Mouse (Mus musculus) midbrain, embryonic 14.5 days (tissue): ENCODE data around the gene Phf13. TPM values are rescaled to one million over a fixed set of nuclear protein-coding genes. Genes with fewer than 3 reads are reported as not detected.

ENCODE experiments used
- ATAC-seq: fragments of 200-750 bp; cut with Nextera tagmentation; 2 replicates; pipeline ENCODE4 v1.8.0; 2017; ENCODE audit warnings: moderate number of reproducible peaks, moderate library complexity; ENCODE audit not compliant: low FRiP score, low TSS enrichment
- DNase-seq: peaks from one replicate; pipeline ENCODE4 v3.0.0-alpha.2; 2015
- H3K27ac ChIP-seq: fragments of 300-500 bp; sonication (generic); replicated peaks from 2 replicates; pipeline ENCODE4 v1.5.1; 2014; ENCODE audit warnings: mild to moderate bottlenecking, low read depth, low read length, moderate library complexity
- H3K27me3 ChIP-seq: fragments of 300-500 bp; sonication (generic); 2 replicates; pipeline ENCODE4 v1.6.1; 2014; ENCODE audit warnings: low read length, control low read depth, mixed read lengths; ENCODE audit not compliant: control insufficient read depth, insufficient read depth
- H3K36me3 ChIP-seq: fragments of 300-500 bp; sonication (generic); 2 replicates; pipeline ENCODE4 v1.6.1; 2014; ENCODE audit warnings: low read length, control low read depth; ENCODE audit not compliant: control insufficient read depth, insufficient read depth
- H3K4me1 ChIP-seq: fragments of 300-500 bp; sonication (generic); 2 replicates; pipeline ENCODE4 v1.6.1; 2014; ENCODE audit warnings: mild to moderate bottlenecking, antibody characterized with exemption, low read length, control low read depth; ENCODE audit not compliant: control insufficient read depth, insufficient read depth
- H3K4me2 ChIP-seq: fragments of 300-500 bp; sonication (generic); 2 replicates; pipeline ENCODE4 v1.6.1; 2014; ENCODE audit warnings: mild to moderate bottlenecking, low read length, moderate library complexity
- H3K4me3 ChIP-seq: fragments of 300-500 bp; sonication (generic); replicated peaks from 2 replicates; pipeline ENCODE4 v1.5.1; 2014; ENCODE audit warnings: low read depth, low read length
- H3K9ac ChIP-seq: fragments of 300-500 bp; sonication (generic); replicated peaks from 2 replicates; pipeline ENCODE4 v1.6.1; 2014; ENCODE audit warnings: mild to moderate bottlenecking, low read length, moderate library complexity
- H3K9me3 ChIP-seq: fragments of 300-500 bp; sonication (generic); 2 replicates; pipeline ENCODE4 v1.6.1; 2016; ENCODE audit warnings: low read length, control low read depth, mixed read lengths; ENCODE audit not compliant: control insufficient read depth
- WGBS: fragments of 180-500 bp; shearing (Covaris S2); extraction: QIAGEN DNeasy Blood & Tissue Kit; methylation state at CpG from one replicate; pipeline ENCODE4 v1.1.7; 2014; 5-methylcytosine and 5-hydroxymethylcytosine counted together
- polyA plus RNA-seq: library from polyadenylated mRNA; unstranded; fragments of >200 nt; fragmentation: Nextera tagmentation; extraction: Ambion mirVana; gene quantifications from 2 replicates; pipeline ENCODE4 v1.2.1, GENCODE M21; 2014

Phf13 gene
- polyA plus RNA-seq, 1 experiment from 2014 or later: 19.0 TPM

DNA sequence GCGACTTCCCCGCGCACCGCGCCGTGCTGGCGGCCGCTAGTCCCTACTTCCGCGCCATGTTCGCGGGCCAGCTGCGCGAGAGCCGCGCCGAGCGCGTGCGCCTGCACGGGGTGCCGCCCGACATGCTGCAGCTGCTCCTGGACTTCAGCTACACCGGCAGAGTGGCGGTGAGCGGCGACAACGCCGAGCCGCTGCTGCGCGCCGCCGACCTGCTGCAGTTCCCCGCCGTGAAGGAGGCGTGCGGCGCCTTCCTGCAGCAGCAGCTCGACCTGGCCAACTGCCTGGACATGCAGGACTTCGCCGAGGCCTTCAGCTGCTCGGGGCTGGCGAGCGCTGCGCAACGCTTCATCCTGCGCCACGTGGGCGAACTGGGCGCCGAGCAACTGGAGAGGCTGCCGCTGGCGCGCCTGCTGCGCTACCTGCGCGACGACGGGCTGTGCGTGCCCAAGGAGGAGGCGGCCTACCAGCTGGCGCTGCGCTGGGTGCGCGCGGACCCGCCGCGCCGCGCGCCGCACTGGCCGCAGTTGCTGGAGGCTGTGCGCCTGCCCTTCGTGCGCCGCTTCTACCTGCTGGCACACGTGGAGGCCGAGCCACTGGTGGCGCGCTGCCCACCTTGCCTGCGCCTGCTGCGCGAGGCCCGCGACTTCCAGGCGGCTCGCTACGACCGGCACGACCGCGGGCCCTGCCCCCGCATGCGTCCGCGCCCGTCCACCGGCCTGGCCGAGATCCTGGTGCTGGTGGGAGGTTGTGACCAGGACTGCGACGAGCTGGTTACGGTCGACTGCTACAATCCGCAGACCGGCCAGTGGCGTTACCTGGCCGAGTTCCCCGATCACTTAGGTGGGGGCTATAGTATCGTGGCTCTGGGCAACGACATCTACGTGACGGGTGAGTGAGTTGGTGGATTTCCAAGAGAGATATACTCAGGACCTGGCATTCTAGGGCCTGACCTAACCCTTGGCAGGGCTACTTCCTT is 13.3 kb upstream of the Phf13 start:
- H3K4me2 ChIP-seq: peak overlapping the region; percentile 100
- peak; percentile 77 for DNase-seq
- ATAC-seq: peak; percentile 71
- under 1% methylated on average over 106 of the region's 115 CpGs for WGBS
- H3K27ac ChIP-seq: peak overlapping the region; percentile 64
- peaks cover 29% of the 10 kb centered on the region for H3K4me1 ChIP-seq
- no peaks in the 10 kb centered on the region for H3K9me3 ChIP-seq
- H3K4me3 ChIP-seq: peak overlapping the region; percentile 67
- H3K27me3 ChIP-seq: peaks cover 34% of the 10 kb centered on the region
- H3K9ac ChIP-seq: peak overlapping the region; percentile 59
- H3K36me3 ChIP-seq: 0 out of 2 replicates have a peak, but pooled peaks cover 2% of the 10 kb centered on the region

DNA sequence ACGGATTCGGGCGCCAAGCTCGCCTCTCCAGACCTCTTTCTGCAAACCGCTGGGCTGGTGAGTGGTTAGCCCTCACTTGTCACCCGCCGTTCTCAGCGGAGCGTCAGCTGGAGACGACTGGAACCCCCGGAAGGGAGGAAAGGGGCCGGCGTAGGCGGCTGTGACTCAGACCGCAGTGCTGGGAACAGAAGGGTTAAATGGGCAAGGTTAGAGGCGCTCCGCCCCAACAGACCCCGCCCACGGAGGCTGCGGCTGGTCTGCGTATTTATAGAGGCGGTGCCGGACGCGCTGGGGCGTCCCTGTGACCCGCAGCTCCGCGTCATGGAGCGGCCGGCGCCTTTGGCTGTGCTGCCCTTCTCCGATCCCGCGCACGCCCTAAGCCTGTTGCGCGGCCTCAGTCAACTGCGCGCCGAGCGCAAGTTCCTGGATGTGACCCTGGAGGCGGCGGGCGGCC is 12.6 kb upstream of the Phf13 start, which contains the start of gene Klhl21:
Gene Klhl21 (plus strand): TSS at position 182 of the 454 bp plus-strand sequence.
- Histone ChIP-seq H3K4me3 (peak within 1 kb of the TSS; percentile 67), H3K4me2 (peak within 1 kb of the TSS; percentile 100), H3K4me1 (peaks cover 29% of the 10 kb centered on the region), H3K36me3 (no peaks in the 10 kb centered on the region), H3K9me3 (no peaks in the 10 kb centered on the region), H3K27ac (peak within 1 kb of the TSS; percentile 64), H3K9ac (peak within 1 kb of the TSS; percentile 59), H3K27me3 (peaks cover 34% of the 10 kb centered on the region)
- WGBS: under 1% methylated on average over 43 of the region's 45 CpGs
- ATAC-seq: peak; percentile 85
- peak; percentile 94 for DNase-seq

DNA sequence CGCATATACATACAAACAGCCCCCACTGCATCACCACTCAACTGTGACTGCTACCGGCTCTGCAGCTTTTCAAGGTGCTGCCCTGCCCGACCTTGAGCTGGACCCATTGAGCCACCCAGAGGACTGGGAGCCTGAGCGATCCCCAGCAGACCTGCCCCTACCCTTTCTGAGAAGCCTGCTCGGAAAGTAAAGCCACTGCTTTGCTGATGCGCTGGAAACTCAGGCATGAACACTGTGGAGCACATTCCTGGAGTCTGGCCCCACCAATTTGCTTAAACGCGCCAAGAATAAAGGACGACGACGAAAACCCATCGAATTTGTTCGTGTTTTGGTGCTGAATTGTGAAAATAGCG is 12.1 kb upstream of the Phf13 start:
- Histone ChIP-seq H3K9me3 (no peaks in the 10 kb centered on the region), H3K36me3 (no peaks in the 10 kb centered on the region), H3K4me1 (peaks cover 29% of the 10 kb centered on the region), H3K27me3 (peaks cover 34% of the 10 kb centered on the region), H3K27ac (no peak overlapping the region), H3K4me3 (peak overlapping the region; percentile 67), H3K4me2 (peak overlapping the region; percentile 100), H3K9ac (peak overlapping the region; percentile 59; the same call in 1 of the 2 replicates)
- ATAC-seq (no peak; the same call in 1 of the 2 replicates), DNase-seq (no peak)
- under 1% methylated on average over 14 of the region's 14 CpGs for WGBS

DNA sequence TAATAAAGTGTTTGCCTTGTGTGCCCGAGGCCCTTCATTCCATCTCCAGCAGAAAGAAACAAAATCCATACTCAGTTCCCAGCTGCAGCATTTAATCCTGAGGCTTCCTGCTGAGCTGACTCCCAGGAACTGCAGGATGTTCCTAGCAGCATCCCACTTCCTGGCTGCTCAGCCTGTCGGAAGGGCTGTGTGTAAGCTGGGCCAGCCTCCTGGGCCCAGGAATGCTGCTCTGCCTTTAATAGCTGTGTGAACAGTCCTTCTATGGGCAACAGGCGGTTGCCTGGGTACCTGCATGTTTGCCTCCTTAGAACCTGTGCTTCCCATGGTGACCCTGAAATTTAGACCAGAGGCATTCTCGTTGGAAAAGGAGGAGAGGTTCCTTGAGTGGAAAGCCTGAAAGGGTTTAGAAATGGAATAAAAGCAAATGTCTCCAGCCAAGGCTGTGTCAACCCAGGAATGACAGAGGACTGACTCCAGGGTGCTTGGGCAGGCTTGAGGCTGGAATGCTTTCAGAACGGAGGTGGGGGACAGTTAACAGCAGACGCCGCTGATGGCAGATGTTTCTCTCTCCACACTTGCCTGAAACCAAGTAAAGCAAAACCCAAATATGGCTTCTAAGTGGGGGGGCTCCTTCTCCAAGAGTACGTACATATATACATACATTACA is 11.6 kb upstream of the Phf13 start:
- peaks cover 34% of the 10 kb centered on the region for H3K27me3 ChIP-seq
- peak overlapping the region; percentile 67; the same call in 1 of the 2 replicates for H3K4me3 ChIP-seq
- peaks cover 29% of the 10 kb centered on the region for H3K4me1 ChIP-seq
- DNase-seq: peak; percentile 15
- H3K9me3 ChIP-seq: no peaks in the 10 kb centered on the region
- H3K27ac ChIP-seq: no peak overlapping the region
- peak overlapping the region; percentile 100 for H3K4me2 ChIP-seq
- no peak for ATAC-seq
- no peaks in the 10 kb centered on the region for H3K36me3 ChIP-seq
- WGBS: 4% methylated on average over 8 of the region's 8 CpGs
- no peak overlapping the region for H3K9ac ChIP-seq

DNA sequence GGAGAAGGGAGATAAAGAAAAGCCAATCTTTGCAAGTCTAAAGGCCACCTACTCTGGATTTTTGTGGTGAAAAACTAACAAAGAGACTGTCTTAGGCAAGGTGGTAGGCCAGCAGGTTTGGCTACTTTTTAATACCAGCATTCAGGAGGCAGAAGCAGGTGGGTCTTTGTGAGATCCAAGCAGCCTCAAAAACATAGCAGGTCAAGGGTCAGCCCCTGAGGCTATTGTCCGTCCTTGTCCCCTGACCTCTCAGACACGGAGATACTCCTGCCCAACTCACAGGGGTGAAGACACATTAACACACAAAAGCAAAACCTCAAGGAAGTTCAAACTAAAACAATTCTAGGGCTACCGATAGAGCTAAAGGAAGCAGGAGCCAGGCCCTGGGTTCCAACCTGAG is 10.8 kb upstream of the Phf13 start:
- ATAC-seq: no peak
- H3K9ac ChIP-seq: no peak overlapping the region
- DNase-seq: no peak
- H3K4me1 ChIP-seq: peaks cover 29% of the 10 kb centered on the region
- 15% methylated on average over 3 of the region's 3 CpGs for WGBS
- H3K9me3 ChIP-seq: no peaks in the 10 kb centered on the region
- H3K27me3 ChIP-seq: peaks cover 34% of the 10 kb centered on the region
- H3K4me2 ChIP-seq: no peak overlapping the region
- no peaks in the 10 kb centered on the region for H3K36me3 ChIP-seq
- H3K27ac ChIP-seq: no peak overlapping the region
- H3K4me3 ChIP-seq: no peak overlapping the region

DNA sequence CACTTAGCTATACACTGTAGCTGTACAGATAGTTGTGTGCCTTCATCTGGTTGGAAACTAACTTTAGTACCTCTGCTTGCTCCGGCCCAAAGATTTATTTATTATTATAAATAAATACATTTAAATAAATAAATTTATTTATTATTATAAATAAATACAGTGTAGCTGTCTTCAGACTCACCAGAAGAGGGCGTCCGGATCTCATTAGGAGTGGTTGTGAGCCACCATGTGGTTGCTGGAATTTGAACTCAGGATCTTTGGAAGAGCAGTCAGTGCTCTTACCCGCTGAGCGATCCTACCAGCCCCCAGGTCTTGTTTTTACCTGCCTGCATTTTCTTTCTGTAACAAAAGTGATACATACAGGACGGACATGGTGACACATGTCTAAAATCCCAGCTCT is 10.1 kb upstream of the Phf13 start:
- no peaks in the 10 kb centered on the region for H3K9me3 ChIP-seq
- H3K4me2 ChIP-seq: no peak overlapping the region
- peaks cover 34% of the 10 kb centered on the region for H3K27me3 ChIP-seq
- DNase-seq (peak; percentile 14), ATAC-seq (no peak)
- 76% methylated on average over 6 of the region's 6 CpGs for WGBS
- H3K4me3 ChIP-seq: no peak overlapping the region
- H3K4me1 ChIP-seq: peaks cover 29% of the 10 kb centered on the region
- no peak overlapping the region for H3K9ac ChIP-seq
- no peaks in the 10 kb centered on the region for H3K36me3 ChIP-seq
- no peak overlapping the region for H3K27ac ChIP-seq

DNA sequence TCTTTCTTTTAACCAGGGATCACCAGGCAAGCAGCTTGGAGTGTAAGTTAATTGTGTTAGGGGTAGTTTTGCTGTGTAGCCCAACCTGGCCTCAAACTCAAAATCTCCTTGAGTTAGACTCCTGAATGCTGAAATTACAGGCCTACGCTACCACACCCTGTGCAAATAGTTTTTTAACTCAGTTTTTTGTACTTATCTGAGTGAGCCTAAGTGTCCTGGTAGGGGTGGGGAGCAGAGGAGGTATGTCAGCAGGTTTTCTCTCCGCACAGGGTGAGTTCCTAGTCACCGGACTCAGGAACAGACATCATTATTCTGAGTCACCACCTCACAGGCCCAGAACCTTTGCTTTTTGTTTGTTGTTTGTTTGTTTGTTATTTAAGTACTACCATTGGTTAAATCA is 6.0 kb upstream of the Phf13 start:
- Histone ChIP-seq H3K27ac (no peak overlapping the region), H3K9ac (no peak overlapping the region), H3K27me3 (peaks cover 8% of the 10 kb centered on the region), H3K9me3 (no peaks in the 10 kb centered on the region), H3K4me3 (no peak overlapping the region), H3K36me3 (no peaks in the 10 kb centered on the region), H3K4me1 (no peaks in the 10 kb centered on the region), H3K4me2 (no peak overlapping the region)
- no peak for DNase-seq
- WGBS: 92% methylated on average over 3 of the region's 3 CpGs
- ATAC-seq: no peak

DNA sequence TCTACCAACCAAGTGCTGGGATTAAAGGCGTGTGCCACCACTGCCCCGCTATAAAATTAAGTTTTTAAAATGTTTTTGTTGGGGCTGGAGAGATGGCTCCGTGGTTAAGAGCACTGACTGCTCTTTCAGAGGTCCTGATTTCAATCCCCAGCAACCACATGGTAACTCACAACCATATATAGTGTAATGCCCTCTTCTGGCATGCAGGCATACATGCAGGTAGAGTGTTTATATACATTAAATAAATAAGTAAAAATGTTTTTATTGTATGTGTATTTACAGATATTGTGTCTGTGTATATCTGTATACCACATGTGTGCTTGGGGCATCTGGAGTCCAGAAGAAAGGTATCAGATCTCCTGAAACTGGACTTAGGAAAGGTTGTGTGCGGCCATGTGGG is 5.3 kb upstream of the Phf13 start:
- Histone ChIP-seq H3K4me2 (no peak overlapping the region), H3K27me3 (peaks cover 1% of the 10 kb centered on the region), H3K36me3 (no peaks in the 10 kb centered on the region), H3K4me1 (no peaks in the 10 kb centered on the region), H3K9me3 (no peaks in the 10 kb centered on the region), H3K4me3 (no peak overlapping the region), H3K27ac (no peak overlapping the region), H3K9ac (no peak overlapping the region)
- no peak for ATAC-seq
- WGBS: 63% methylated on average over 4 of the region's 4 CpGs
- no peak for DNase-seq
